Mouse (Mus musculus): ENCODE results near the gene Olfr398. TPM values are rescaled to one million over a fixed set of nuclear protein-coding genes. Genes with fewer than 3 reads are reported as not detected.

Olfr398 gene
- not detected in 2 replicates for polyA plus RNA-seq (2014; fragmentation: Nextera tagmentation; extraction: Ambion mirVana)

GRCm38 (mm10) chr11:73990307-73990706 lies at the start of gene Olfr398:
Olfr398 (minus strand) TSS chr11:73990407.
- Histone ChIP-seq H3K27ac (ENCODE audit: low read depth, low read length) (no peak within 1 kb of the TSS), H3K9ac (ENCODE audit: low read length) (no peak within 1 kb of the TSS), H3K4me2 (ENCODE audit: low read depth, low read length, severe bottlenecking) (no peak within 1 kb of the TSS), H3K4me1 (replicated peaks; ENCODE audit: control insufficient read depth, insufficient read depth, low read length) (no peaks in the 10 kb centered on the region), H3K36me3 (ENCODE audit: control insufficient read depth, insufficient read depth, low read length) (no peaks in the 10 kb centered on the region), H3K9me3 (ENCODE audit: control insufficient read depth, low read length) (peaks cover 10% of the 10 kb centered on the region; the same call in 1 of the 2 replicates), H3K27me3 (ENCODE audit: control insufficient read depth, insufficient read depth, low read length) (no peaks in the 10 kb centered on the region), H3K4me3 (ENCODE audit: low read depth, low read length) (no peak within 1 kb of the TSS)
- DNase-seq (ENCODE audit: low spot score) = no peak
- no peak for ATAC-seq (replicated peaks; ENCODE audit: low FRiP score)

DNA sequence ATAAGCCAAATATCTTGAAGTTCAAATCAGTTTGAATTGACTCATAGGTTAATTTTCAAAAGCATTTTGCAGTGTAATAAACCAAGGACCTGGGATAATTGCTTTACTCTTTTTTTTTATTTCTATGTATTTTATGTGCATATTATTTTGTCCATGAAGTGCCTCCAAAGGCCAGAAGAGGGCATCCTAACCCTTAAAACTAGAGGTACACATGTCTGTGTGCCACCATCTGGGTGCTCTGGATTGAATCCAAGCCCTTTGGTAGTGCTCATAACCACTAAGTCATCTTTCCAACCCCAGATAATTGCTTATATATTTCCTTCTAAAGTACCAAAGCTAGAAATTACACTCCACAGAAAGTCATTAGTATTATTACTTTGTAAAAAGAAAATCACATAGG lies 2.9 kb upstream of the Olfr398 start:
- Histone ChIP-seq H3K9ac (ENCODE audit: low read length) (no peak overlapping the region), H3K4me3 (ENCODE audit: low read depth, low read length) (no peak overlapping the region), H3K27me3 (ENCODE audit: control insufficient read depth, insufficient read depth, low read length) (no peaks in the 10 kb centered on the region), H3K9me3 (ENCODE audit: control insufficient read depth, low read length) (peaks cover 6% of the 10 kb centered on the region; the same call in 1 of the 2 replicates), H3K4me1 (replicated peaks; ENCODE audit: control insufficient read depth, insufficient read depth, low read length) (no peaks in the 10 kb centered on the region), H3K27ac (ENCODE audit: low read depth, low read length) (no peak overlapping the region), H3K36me3 (ENCODE audit: control insufficient read depth, insufficient read depth, low read length) (no peaks in the 10 kb centered on the region), H3K4me2 (ENCODE audit: low read depth, low read length, severe bottlenecking) (no peak overlapping the region)
- ATAC-seq (replicated peaks; ENCODE audit: low FRiP score) (no peak), DNase-seq (ENCODE audit: low spot score) (no peak)

GRCm38 (mm10) chr11:73960517-73960916 lies 29.7 kb downstream of the Olfr398 start, which contains the start of gene Olfr397:
Olfr397 (plus strand) TSS chr11:73960817.
- 81% methylated on average over 1 of the region's 1 CpGs for WGBS
- Histone ChIP-seq H3K27ac (ENCODE audit: low read depth, low read length) (no peak within 1 kb of the TSS), H3K27me3 (ENCODE audit: control insufficient read depth, insufficient read depth, low read length) (no peaks in the 10 kb centered on the region), H3K9ac (ENCODE audit: low read length) (no peak within 1 kb of the TSS), H3K4me3 (ENCODE audit: low read depth, low read length) (no peak within 1 kb of the TSS), H3K4me2 (ENCODE audit: low read depth, low read length, severe bottlenecking) (no peak within 1 kb of the TSS), H3K36me3 (ENCODE audit: control insufficient read depth, insufficient read depth, low read length) (no peaks in the 10 kb centered on the region), H3K9me3 (ENCODE audit: control insufficient read depth, low read length) (peaks cover 2% of the 10 kb centered on the region; the same call in 1 of the 2 replicates), H3K4me1 (replicated peaks; ENCODE audit: control insufficient read depth, insufficient read depth, low read length) (no peaks in the 10 kb centered on the region)
- DNase-seq (ENCODE audit: low spot score) (no peak), ATAC-seq (replicated peaks; ENCODE audit: low FRiP score) (no peak)

DNA sequence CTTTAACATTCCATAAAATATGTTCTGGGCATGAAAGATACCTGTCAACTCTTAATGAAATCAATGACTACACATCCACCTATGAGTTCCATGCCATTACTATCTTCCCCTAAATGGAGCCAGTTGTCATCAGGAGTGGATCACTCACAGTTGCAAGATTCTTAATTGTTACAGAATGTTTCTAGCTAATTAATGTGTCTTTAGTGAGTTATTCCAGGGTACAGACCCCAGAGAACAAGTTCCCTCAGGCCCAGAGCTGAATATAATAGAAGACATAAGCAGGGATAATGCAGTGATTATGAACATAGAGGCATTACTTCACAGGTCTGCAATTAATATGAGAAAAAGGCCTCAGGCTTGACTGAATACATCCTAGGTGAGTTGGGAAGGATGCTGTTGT lies 53.8 kb downstream of the Olfr398 start, which contains the start of gene Olfr23:
Olfr23 (plus strand) TSS at position 301 of the 400 bp plus-strand sequence.
- Histone ChIP-seq H3K4me1 (replicated peaks; ENCODE audit: control insufficient read depth, insufficient read depth, low read length) (no peaks in the 10 kb centered on the region), H3K36me3 (ENCODE audit: control insufficient read depth, insufficient read depth, low read length) (no peaks in the 10 kb centered on the region), H3K4me3 (ENCODE audit: low read depth, low read length) (no peak within 1 kb of the TSS), H3K4me2 (ENCODE audit: low read depth, low read length, severe bottlenecking) (no peak within 1 kb of the TSS), H3K9me3 (ENCODE audit: control insufficient read depth, low read length) (no peaks in the 10 kb centered on the region; the same call in 1 of the 2 replicates), H3K27ac (ENCODE audit: low read depth, low read length) (no peak within 1 kb of the TSS), H3K9ac (ENCODE audit: low read length) (no peak within 1 kb of the TSS), H3K27me3 (ENCODE audit: control insufficient read depth, insufficient read depth, low read length) (no peaks in the 10 kb centered on the region)
- DNase-seq (ENCODE audit: low spot score) (no peak), ATAC-seq (replicated peaks; ENCODE audit: low FRiP score) (no peak)

Other genes with a start within 250 kb of the Olfr398 start
- not detected in 2 replicates for gene Olfr389, start 209.7 kb downstream of the Olfr398 start, polyA plus RNA-seq (2014; fragmentation: Nextera tagmentation; extraction: Ambion mirVana)
- gene Olfr390, start 207.4 kb downstream of the Olfr398 start, polyA plus RNA-seq (2014; fragmentation: Nextera tagmentation; extraction: Ambion mirVana) = not detected in 2 replicates
- gene Olfr391-ps, start 187.4 kb downstream of the Olfr398 start, polyA plus RNA-seq (2014; fragmentation: Nextera tagmentation; extraction: Ambion mirVana) = not detected in 2 replicates
- not detected in 2 replicates for gene Olfr392, start 173.4 kb downstream of the Olfr398 start, polyA plus RNA-seq (2014; fragmentation: Nextera tagmentation; extraction: Ambion mirVana)
- not detected in 2 replicates for gene Olfr393, start 139.0 kb downstream of the Olfr398 start, polyA plus RNA-seq (2014; fragmentation: Nextera tagmentation; extraction: Ambion mirVana)
- not detected in 2 replicates for gene Olfr394, start 99.6 kb downstream of the Olfr398 start, polyA plus RNA-seq (2014; fragmentation: Nextera tagmentation; extraction: Ambion mirVana)
- gene Olfr395, start 81.1 kb downstream of the Olfr398 start, polyA plus RNA-seq (2014; fragmentation: Nextera tagmentation; extraction: Ambion mirVana) = not detected in 2 replicates
- not detected in 2 replicates for gene Olfr23, start 53.7 kb downstream of the Olfr398 start, polyA plus RNA-seq (2014; fragmentation: Nextera tagmentation; extraction: Ambion mirVana)
- not detected in 2 replicates for gene Olfr397, start 29.6 kb downstream of the Olfr398 start, polyA plus RNA-seq (2014; fragmentation: Nextera tagmentation; extraction: Ambion mirVana)
- not detected in 2 replicates for gene Olfr139, start 66.1 kb upstream of the Olfr398 start, polyA plus RNA-seq (2014; fragmentation: Nextera tagmentation; extraction: Ambion mirVana)
- not detected in 2 replicates for gene Olfr399, start 66.2 kb upstream of the Olfr398 start, polyA plus RNA-seq (2014; fragmentation: Nextera tagmentation; extraction: Ambion mirVana)
- gene Zfp616, start 79.5 kb upstream of the Olfr398 start, polyA plus RNA-seq (2014; fragmentation: Nextera tagmentation; extraction: Ambion mirVana) = not detected in 2 replicates
- gene Olfr401, start 123.3 kb upstream of the Olfr398 start, polyA plus RNA-seq (2014; fragmentation: Nextera tagmentation; extraction: Ambion mirVana) = not detected in 2 replicates
- gene Olfr402, start 163.1 kb upstream of the Olfr398 start, polyA plus RNA-seq (2014; fragmentation: Nextera tagmentation; extraction: Ambion mirVana) = not detected in 2 replicates
- not detected in 2 replicates for gene Olfr403, start 195.8 kb upstream of the Olfr398 start, polyA plus RNA-seq (2014; fragmentation: Nextera tagmentation; extraction: Ambion mirVana)
- gene Olfr43, start 221.0 kb upstream of the Olfr398 start, polyA plus RNA-seq (2014; fragmentation: Nextera tagmentation; extraction: Ambion mirVana) = not detected in 2 replicates